Mouse (Mus musculus) limb, embryonic 15.5 days (tissue): ENCODE results near the gene Srf. TPM values are rescaled to one million over a fixed set of nuclear protein-coding genes. Genes with fewer than 3 reads are reported as not detected.

Experiments
- ATAC-seq: fragments of 200-750 bp; cut with Nextera tagmentation; 2 replicates; pipeline ENCODE4 v1.8.0; 2017; ENCODE audit warnings: low read depth, moderate TSS enrichment; ENCODE audit not compliant: insufficient number of reproducible peaks, low FRiP score, low TSS enrichment
- H3K27ac ChIP-seq: fragments of 300-500 bp; sonication (generic); 2 replicates; pipeline ENCODE4 v1.5.1; 2015; ENCODE audit warnings: moderate library complexity, mild to moderate bottlenecking, inconsistent platforms
- H3K27me3 ChIP-seq: fragments of 300-500 bp; sonication (generic); 2 replicates; pipeline ENCODE4 v1.6.1; 2015; ENCODE audit warnings: inconsistent platforms
- H3K36me3 ChIP-seq: fragments of 300-500 bp; sonication (generic); 2 replicates; pipeline ENCODE4 v1.6.1; 2015; ENCODE audit warnings: inconsistent platforms
- H3K4me1 ChIP-seq: fragments of 300-500 bp; sonication (generic); 2 replicates; pipeline ENCODE4 v1.6.1; 2015; ENCODE audit warnings: inconsistent platforms
- H3K4me2 ChIP-seq: fragments of 300-500 bp; sonication (generic); 2 replicates; pipeline ENCODE4 v1.6.1; 2015; ENCODE audit warnings: mild to moderate bottlenecking, inconsistent platforms
- H3K4me3 ChIP-seq: fragments of 300-500 bp; sonication (generic); 2 replicates; pipeline ENCODE4 v1.5.1; 2015; ENCODE audit warnings: mild to moderate bottlenecking, inconsistent platforms
- H3K9ac ChIP-seq: fragments of 300-500 bp; sonication (generic); 2 replicates; pipeline ENCODE4 v1.6.1; 2015; ENCODE audit warnings: inconsistent platforms
- H3K9me3 ChIP-seq: fragments of 300-500 bp; sonication (generic); 2 replicates; pipeline ENCODE4 v1.6.1; 2016; ENCODE audit warnings: inconsistent platforms
- WGBS: fragments of 180-500 bp; shearing (Covaris S2); methylation state at CpG from one replicate; pipeline ENCODE4 v1.1.7; 2015; 5-methylcytosine and 5-hydroxymethylcytosine counted together
- microRNA-seq: library from miRNA; unstranded; fragments of <30 nt; microRNA quantifications from one replicate; pipeline ENCODE4, GENCODE M21; 2016
- polyA plus RNA-seq: library from polyadenylated mRNA; unstranded; fragments of >200 nt; fragmentation: Nextera tagmentation; extraction: Ambion mirVana; gene quantifications from 2 replicates; pipeline ENCODE4 v1.2.1, GENCODE M21; 2015

The Srf gene
- polyA plus RNA-seq, 1 experiment from 2014 or later = 6.4 TPM

DNA sequence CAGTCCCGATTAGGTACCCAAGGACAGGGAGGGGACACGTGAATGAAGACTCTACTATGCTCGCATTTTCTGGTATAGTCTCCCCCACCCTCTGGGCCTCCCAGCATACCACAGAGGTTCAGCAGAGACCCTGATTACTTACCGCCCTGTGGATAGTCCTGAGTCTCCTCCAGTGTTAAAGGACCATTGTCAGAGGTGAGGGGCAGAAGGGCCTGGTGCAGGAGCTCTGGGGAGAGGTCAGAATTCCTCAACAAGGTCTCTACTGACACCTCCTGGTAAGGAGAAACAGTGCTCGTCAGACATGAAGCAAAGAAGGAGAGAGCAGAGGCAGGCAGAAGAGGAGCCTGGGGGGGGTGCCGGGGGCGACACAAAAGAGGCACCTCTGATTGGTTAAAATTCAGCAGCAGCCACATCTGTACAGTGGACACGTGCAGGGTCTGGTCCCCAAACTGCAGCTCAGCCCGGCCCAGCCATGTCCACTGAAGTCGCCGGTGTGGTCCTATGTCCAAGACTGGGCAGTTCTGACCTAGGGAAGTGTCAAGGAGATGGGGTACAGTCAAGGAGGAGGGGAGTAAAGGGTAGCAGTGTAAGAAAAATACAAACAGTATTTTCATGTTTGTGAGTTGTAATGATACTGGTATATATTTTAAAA, 44.8 kb downstream of the Srf start:
- 0 out of 2 replicates have a peak, but pooled peaks have one; percentile 32 for ATAC-seq
- H3K4me2 ChIP-seq = no peak overlapping the region
- H3K4me1 ChIP-seq = no peaks in the 10 kb centered on the region
- 47% methylated on average over 11 of the region's 11 CpGs for WGBS
- H3K9me3 ChIP-seq = no peaks in the 10 kb centered on the region
- H3K36me3 ChIP-seq = peaks cover 5% of the 10 kb centered on the region; the same call in 1 of the 2 replicates
- H3K4me3 ChIP-seq = no peak overlapping the region
- H3K27ac ChIP-seq = no peak overlapping the region
- H3K27me3 ChIP-seq = no peaks in the 10 kb centered on the region
- no peak overlapping the region for H3K9ac ChIP-seq

DNA sequence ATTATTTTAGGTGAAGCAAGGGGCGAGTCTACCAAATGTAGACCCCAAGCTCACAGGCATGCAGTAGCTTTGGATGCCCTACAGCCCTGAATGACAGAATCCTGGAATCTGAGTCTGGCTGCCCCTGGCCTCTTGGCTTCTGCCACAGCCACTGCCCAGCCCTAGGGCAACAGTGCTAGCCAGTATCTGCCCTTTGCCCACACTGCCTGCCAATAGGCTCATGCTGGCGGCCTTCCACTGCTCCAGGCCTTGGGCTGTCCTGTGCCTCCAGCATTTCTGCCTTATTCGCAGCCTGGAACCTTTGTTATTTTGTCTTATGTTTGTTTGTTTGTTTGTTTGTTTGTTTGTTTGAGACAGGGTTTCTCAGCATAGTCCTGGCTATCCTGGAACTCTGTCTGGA, 50.4 kb downstream of the Srf start:
- Histone ChIP-seq H3K4me2 (no peak overlapping the region), H3K4me1 (no peaks in the 10 kb centered on the region), H3K9me3 (no peaks in the 10 kb centered on the region), H3K4me3 (no peak overlapping the region), H3K9ac (no peak overlapping the region), H3K27me3 (no peaks in the 10 kb centered on the region), H3K27ac (no peak overlapping the region), H3K36me3 (peaks cover 14% of the 10 kb centered on the region)
- 85% methylated on average over 3 of the region's 3 CpGs for WGBS
- ATAC-seq = no peak

DNA sequence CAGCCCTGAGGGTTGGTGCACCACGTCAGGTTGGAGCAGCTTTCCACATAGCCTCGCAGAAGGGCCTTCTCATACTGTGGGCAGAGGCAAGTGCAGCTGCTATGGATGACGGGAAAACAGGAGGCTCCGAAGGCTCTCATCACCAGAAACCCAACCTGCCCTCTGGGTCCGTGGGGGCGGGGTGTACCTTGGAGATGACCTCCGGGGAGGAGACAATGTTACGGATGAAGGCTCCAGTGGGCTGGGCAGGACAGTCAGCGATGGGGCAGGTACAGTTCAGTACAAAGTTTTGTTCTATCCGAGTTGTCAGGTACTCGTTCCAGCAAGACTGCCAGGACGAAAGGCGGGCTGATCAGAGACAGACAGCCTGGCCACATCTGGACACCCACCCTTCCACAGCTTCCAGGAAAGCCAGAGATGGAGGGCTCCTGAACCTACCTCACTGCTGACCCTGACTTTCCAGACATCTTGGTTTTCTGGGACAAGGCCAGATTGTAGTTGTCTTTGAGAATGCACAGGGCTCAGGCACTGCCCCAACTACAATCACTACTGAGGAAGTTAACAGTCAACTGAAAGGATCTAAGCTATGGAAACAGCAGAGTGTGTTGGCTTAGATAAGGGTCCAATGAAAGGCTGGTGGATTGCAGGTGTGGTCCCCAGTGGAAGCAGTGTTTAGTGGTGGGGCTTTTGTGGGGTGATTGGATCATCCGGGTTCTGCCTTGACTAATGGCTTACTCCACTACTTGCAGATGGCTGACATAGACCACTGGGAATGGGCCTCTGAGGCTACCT, 51.9 kb downstream of the Srf start:
- WGBS = 74% methylated on average over 14 of the region's 14 CpGs

DNA sequence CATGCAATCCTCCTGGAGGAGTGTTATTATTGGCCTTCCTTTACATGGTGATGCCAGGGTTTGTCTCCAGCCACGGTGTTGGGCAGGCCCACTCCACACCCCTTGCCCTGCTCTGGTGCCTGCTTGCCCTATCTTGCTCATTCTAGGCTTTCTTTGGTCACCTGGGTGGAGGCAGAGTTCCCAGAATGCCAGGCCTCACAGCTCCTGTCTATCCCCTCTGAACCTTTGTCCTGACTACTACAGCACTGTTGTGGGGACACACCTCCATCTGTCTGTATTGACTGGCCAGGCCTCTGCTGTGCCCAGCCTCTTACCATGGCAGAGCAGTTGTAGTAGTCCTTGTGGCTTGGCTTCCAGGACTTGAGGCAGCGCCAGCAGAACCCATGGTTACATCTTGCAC, 53.2 kb downstream of the Srf start:
- H3K27me3 ChIP-seq = no peaks in the 10 kb centered on the region
- H3K4me1 ChIP-seq = 0 out of 2 replicates have a peak, but pooled peaks cover 4% of the 10 kb centered on the region
- no peak overlapping the region for H3K4me3 ChIP-seq
- WGBS = 82% methylated on average over 2 of the region's 2 CpGs
- H3K9ac ChIP-seq = no peak overlapping the region
- H3K4me2 ChIP-seq = no peak overlapping the region
- ATAC-seq = no peak
- H3K36me3 ChIP-seq = peaks cover 16% of the 10 kb centered on the region
- H3K27ac ChIP-seq = no peak overlapping the region
- no peaks in the 10 kb centered on the region for H3K9me3 ChIP-seq

More for the DNA sequence above, 51.9 kb downstream of the Srf start:
- H3K36me3 ChIP-seq = peaks cover 18% of the 10 kb centered on the region
- no peak overlapping the region for H3K9ac ChIP-seq
- H3K27me3 ChIP-seq = no peaks in the 10 kb centered on the region
- no peak overlapping the region for H3K4me3 ChIP-seq
- H3K4me1 ChIP-seq = no peaks in the 10 kb centered on the region
- H3K27ac ChIP-seq = no peak overlapping the region
- ATAC-seq = no peak
- no peaks in the 10 kb centered on the region for H3K9me3 ChIP-seq
- no peak overlapping the region for H3K4me2 ChIP-seq

Small RNA genes within 50 kb of the gene (microRNA-seq; reads per million reads assigned to microRNA genes)
- 0.61 reads per million for gene Mir6976

Other genes starting within 250 kb of the Srf start
- 5.9 and 6.3 TPM in 2 replicates for gene Abcc10, start 227.8 kb downstream of the Srf start, polyA plus RNA-seq
- gene Zfp318, start 172.4 kb downstream of the Srf start, polyA plus RNA-seq = 7.2 and 11.9 TPM in 2 replicates
- gene Crip3, start 127.2 kb downstream of the Srf start, polyA plus RNA-seq = 1.8 and 2.0 TPM in 2 replicates
- gene Slc22a7, start 117.7 kb downstream of the Srf start, polyA plus RNA-seq = not detected in 2 replicates
- 0.02 and 0.06 TPM in 2 replicates for gene Ttbk1, start 68.5 kb downstream of the Srf start, polyA plus RNA-seq
- 29.3 and 33.8 TPM in 2 replicates for gene Dnph1, start 59.5 kb downstream of the Srf start, polyA plus RNA-seq
- 5.2 and 7.5 TPM in 2 replicates for gene Cul9, start 9.8 kb downstream of the Srf start, polyA plus RNA-seq
- 122 and 123 TPM in 2 replicates for gene Ptk7, start 73.3 kb upstream of the Srf start, polyA plus RNA-seq
- 20.5 and 22.3 TPM in 2 replicates for gene Klc4, start 89.8 kb upstream of the Srf start, polyA plus RNA-seq
- gene Mrpl2, start 90.1 kb upstream of the Srf start, polyA plus RNA-seq = 88.4 and 91.3 TPM in 2 replicates
- gene Cul7, start 94.2 kb upstream of the Srf start, polyA plus RNA-seq = 53.4 and 63.3 TPM in 2 replicates
- 64.6 and 66.9 TPM in 2 replicates for gene Rrp36, start 118.2 kb upstream of the Srf start, polyA plus RNA-seq
- 141 and 146 TPM in 2 replicates for gene Mea1, start 122.6 kb upstream of the Srf start, polyA plus RNA-seq
- 132 and 156 TPM in 2 replicates for gene Klhdc3, start 124.7 kb upstream of the Srf start, polyA plus RNA-seq
- 82.6 and 86.7 TPM in 2 replicates for gene Ppp2r5d, start 148.9 kb upstream of the Srf start, polyA plus RNA-seq
- gene Pex6, start 155.3 kb upstream of the Srf start, polyA plus RNA-seq = 22.4 and 29.4 TPM in 2 replicates
- gene Gnmt, start 173.0 kb upstream of the Srf start, polyA plus RNA-seq = 1.5 and 2.5 TPM in 2 replicates
- 78.0 and 83.6 TPM in 2 replicates for gene Cnpy3, start 196.0 kb upstream of the Srf start, polyA plus RNA-seq
- gene Ptcra, start 207.5 kb upstream of the Srf start, polyA plus RNA-seq = 0.17 and 0.33 TPM in 2 replicates
- 78.8 and 86.0 TPM in 2 replicates for gene 2310039H08Rik, start 216.5 kb upstream of the Srf start, polyA plus RNA-seq
- gene Rpl7l1, start 226.5 kb upstream of the Srf start, polyA plus RNA-seq = 151 and 154 TPM in 2 replicates